Mouse (Mus musculus): Measurements from ENCODE around the gene Mrtfb.

DNA sequence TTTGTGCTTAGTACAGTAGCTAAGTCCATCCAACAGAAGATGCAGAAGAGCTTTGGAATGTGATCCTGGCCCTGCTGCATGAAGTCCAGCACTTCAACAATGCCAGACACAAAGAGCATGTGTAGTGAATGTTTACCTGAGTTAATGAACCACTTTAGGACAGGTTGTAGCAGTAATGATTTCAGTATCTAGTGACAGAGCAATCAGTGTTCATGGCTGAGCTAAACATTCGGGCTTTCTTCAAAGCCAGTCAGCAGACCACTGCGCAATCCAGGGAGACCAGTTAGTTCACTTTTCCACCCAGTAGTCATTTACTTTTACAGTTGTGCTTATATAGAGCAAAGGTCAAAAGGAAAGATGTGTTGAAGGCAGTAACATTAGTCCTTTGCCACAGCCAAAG lies 20.0 kb downstream of the Mrtfb start:
- no peak for TF ChIP-seq CTCF (IDR thresholded peaks at IDR 0.05; ENCODE audit: borderline replicate concordance, insufficient read depth, low read length)
- TF ChIP-seq POLR2A (IDR thresholded peaks at IDR 0.05; ENCODE audit: low read depth, low read length) = no peak
